Mouse (Mus musculus) left cerebral cortex, postnatal 14 days (tissue): ENCODE data around the gene Srp54b. TPM values are rescaled to one million over a fixed set of nuclear protein-coding genes. Genes with fewer than 3 reads are reported as not detected.
"Not testable (repeated sequence)": the region's sequence is repeated elsewhere in the genome, so short reads cannot be mapped to it uniquely, and the experiment has no call there.

Experiments used
- DNase-seq, 2 experiments: peaks; one replicate each; pipeline ENCODE4 v3.0.0; 2021 to 2022; ENCODE audit warnings: low spot score in 2 of 2, mixed read lengths in 1 of 2
- intact Hi-C: fragments of 180-260 bp; cut with DNase I; formaldehyde crosslinking; loops from one replicate; pipeline ENCODE4 v1.15.1; 2025
- long read RNA-seq, 2 experiments: library from polyadenylated mRNA; stranded (forward); transcript quantifications; one replicate each; pipeline ENCODE4 v2.0.0; 2021
- total RNA-seq, 2 experiments: library from RNA; stranded (reverse); gene quantifications; 2 replicates each; pipeline ENCODE4 v1.2.3; 2021

The Srp54b gene
- 10 to 100 TPM; 57.8 to 64.6 TPM for total RNA-seq
- long read RNA-seq, experiment 1, transcript Srp54b-201 (16 exons, 3,646 nt): major isoform, 143 of 145 reads
- long read RNA-seq, experiment 1, partial matches to known transcripts: 2 of 145 reads
- long read RNA-seq, experiment 1, other reads (novel, unspliced or antisense): 0 of 145 reads
- long read RNA-seq, experiment 2, transcript Srp54b-201 (16 exons, 3,646 nt): major isoform, 102 of 106 reads
- long read RNA-seq, experiment 2, partial matches to known transcripts: 2 of 106 reads
- long read RNA-seq, experiment 2, other reads (novel, unspliced or antisense): 2 of 106 reads

- intact Hi-C loops, DNase-seq: not testable (repeated sequence)
These were observed at the start of gene Srp54b for GRCm38 (mm10) chr12:55154559-55155448. Gene Srp54b, plus strand, starts transcription at chr12:55155104.

DNA sequence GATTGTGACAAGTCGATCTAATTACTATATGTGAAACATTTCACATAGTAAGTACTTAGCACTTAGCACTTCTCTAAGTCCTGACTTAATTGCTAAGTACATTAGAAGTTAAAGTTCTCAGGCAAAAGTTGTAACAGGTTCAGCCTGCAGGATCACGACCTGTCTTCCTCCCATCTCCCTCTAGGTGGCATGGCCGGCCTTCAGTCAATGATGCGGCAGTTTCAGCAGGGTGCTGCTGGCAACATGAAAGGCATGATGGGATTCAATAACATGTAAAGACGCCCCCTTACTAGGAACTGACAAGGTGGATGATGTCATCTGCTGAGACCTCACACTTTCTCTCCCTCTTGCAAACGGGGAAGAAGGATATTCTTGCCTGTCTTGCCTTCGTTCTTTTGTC, 42.3 kb upstream of the Srp54b start:
- DNase-seq, intact Hi-C loops: not testable (repeated sequence)

DNA sequence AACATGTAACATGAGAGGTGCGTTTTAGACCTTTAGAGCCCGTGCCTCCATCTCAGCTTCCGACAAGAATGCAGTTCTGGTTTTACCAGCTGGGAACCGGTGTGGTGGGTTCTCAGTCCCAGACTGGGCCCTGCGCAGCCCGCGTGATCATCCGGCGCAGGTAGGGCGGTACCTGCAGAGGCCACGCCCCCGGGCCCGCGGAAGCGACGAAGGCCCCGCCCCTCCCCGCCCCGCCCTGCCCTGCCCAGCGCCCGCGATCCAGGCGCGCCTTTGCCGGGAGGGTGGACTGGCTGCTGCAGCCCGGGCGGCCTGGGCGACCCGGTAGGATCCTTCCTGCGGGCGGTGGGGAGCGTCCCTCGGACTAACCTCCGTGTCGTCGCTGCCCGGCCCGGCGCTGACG, 30.7 kb upstream of the Srp54b start, which contains the start of gene Fam177a:
Gene Fam177a, plus strand, starts transcription at position 228 of the 400 bp plus-strand sequence.
- intact Hi-C loops, DNase-seq: not testable (repeated sequence)

- intact Hi-C loops, DNase-seq: not testable (repeated sequence)
These were observed 30.2 kb upstream of the Srp54b start for GRCm38 (mm10) chr12:55124731-55125130.

GRCm38 (mm10) chr12:55135540-55135939, 19.4 kb upstream of the Srp54b start:
- DNase-seq, intact Hi-C loops: not testable (repeated sequence)

- intact Hi-C loops: not testable (repeated sequence)
These were observed 17.0 kb upstream of the Srp54b start for GRCm38 (mm10) chr12:55137859-55138258.

DNA sequence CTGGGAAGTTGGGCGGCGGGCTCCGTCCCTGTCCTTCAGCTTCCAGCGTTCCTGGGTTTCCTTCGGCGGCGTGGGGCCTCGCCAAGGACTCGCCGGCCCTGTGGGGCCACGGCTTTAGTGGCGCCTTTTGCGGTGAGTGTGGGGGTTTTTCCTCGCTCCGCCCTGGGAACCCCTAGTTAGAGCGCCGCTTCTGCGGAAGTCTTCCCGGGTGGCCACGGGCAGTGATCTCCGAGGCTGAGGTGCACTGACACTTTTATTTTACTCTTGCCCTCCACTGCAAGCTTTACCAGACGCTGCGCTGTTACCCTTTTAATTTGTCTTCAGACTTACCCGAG, 512 bp downstream of the Srp54b start:
- DNase-seq: not testable (repeated sequence)

More at GRCm38 (mm10) chr12:55137859-55138258, 17.0 kb upstream of the Srp54b start:
- not testable (repeated sequence) for DNase-seq

GRCm38 (mm10) chr12:55167034-55167557, 12.2 kb downstream of the Srp54b start:
- intact Hi-C loops: not testable (repeated sequence)

More for the DNA sequence above, 512 bp downstream of the Srp54b start:
- intact Hi-C loops: not testable (repeated sequence)

GRCm38 (mm10) chr12:55187686-55188085, 32.8 kb downstream of the Srp54b start:
- DNase-seq, intact Hi-C loops: not testable (repeated sequence)

More at GRCm38 (mm10) chr12:55167034-55167557, 12.2 kb downstream of the Srp54b start:
- not testable (repeated sequence) for DNase-seq

DNA sequence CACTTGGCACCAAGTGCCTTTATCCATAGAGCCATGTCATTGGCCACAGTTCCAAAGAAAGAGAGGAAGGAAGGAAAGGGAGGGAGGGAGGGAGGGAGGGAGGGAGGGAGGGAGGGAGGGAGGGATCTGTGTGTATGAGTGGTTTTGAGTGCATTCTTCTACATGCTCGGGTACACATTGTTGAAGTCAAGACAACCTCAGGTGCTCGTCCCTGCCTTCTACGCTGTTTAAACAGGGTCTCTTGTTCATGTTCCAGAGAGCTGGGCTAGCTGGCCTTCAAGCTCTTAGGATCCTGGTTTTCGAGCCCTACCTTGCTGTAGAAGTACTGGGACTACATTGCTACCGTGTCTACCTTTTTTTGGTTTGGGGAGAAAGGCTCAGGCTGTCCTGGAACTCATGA, 34.2 kb downstream of the Srp54b start:
- DNase-seq, intact Hi-C loops: not testable (repeated sequence)

DNA sequence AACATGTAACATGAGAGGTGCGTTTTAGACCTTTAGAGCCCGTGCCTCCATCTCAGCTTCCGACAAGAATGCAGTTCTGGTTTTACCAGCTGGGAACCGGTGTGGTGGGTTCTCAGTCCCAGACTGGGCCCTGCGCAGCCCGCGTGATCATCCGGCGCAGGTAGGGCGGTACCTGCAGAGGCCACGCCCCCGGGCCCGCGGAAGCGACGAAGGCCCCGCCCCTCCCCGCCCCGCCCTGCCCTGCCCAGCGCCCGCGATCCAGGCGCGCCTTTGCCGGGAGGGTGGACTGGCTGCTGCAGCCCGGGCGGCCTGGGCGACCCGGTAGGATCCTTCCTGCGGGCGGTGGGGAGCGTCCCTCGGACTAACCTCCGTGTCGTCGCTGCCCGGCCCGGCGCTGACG, 44.4 kb downstream of the Srp54b start, which contains the start of gene 1700047I17Rik2:
Gene 1700047I17Rik2, plus strand, starts transcription at position 287 of the 400 bp plus-strand sequence.
- intact Hi-C loops, DNase-seq: not testable (repeated sequence)

DNA sequence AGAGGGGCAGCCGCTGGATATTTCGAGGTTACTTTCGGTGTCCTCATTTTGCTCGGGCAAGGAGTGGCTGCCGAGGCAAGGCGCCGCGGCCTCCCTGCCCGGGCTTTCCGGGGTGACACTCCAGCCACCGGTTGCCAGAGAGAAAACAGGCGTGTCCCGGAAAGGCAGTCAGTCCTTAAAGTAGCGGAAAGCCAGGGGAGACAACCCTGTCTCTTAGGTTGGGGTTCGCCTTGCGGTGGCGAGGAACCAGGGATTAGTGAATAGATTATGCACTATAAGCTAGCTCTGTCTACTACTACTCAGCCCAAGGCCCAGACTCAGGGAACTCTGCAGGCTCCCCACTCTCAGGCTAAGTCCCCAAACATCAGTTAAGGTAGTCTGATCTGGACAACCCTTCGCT, 44.9 kb downstream of the Srp54b start:
- DNase-seq, intact Hi-C loops: not testable (repeated sequence)

- DNase-seq, intact Hi-C loops: not testable (repeated sequence)
These were observed 58.0 kb downstream of the Srp54b start for GRCm38 (mm10) chr12:55212944-55213343.

DNA sequence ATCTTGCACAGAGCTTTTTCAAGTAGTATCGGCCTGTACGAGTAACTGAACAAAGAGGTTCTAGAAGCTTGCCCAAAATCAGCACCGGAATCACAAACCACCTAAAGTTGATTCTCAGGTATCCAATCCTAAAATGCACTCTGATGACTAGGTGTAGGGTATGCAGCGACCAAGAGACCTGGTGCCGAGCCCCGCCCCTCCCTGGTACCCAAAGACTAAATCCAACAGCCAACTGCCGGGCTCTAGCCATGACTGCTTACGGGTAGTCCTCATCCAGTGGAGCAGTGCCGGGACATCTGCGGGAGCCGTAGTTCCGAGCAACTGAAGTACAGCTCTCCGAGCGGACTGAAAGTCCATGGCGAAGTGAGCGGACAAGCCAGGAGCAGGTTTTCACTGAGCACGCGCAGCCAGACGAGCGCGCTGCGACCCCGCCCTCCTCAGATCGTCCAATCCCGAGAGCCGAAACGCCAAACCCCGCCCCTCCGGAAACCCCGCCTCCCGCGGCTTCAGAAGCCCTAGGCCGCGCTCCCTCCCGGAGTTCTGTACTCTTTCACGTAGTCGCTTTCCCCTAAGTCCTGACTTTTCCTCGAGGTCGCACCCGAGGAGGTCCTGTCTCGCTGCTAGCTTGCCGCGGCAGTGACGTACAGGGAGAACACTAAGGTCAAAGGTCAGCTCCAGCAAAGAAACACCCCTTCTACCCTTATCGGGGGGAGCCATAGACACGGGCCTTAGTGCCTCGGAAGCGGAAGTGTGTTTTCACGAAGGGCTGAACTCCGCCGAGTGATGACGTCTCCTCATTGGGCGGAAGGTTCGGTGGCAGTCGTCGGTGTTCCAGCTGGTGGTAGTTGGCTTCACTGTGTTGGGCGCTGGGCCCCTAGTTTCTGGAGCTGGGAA, 75.0 kb downstream of the Srp54b start, which contains the start of gene Srp54c:
Gene Srp54c, plus strand, starts transcription at position 543 of the 894 bp plus-strand sequence.
- DNase-seq, intact Hi-C loops: not testable (repeated sequence)

DNA sequence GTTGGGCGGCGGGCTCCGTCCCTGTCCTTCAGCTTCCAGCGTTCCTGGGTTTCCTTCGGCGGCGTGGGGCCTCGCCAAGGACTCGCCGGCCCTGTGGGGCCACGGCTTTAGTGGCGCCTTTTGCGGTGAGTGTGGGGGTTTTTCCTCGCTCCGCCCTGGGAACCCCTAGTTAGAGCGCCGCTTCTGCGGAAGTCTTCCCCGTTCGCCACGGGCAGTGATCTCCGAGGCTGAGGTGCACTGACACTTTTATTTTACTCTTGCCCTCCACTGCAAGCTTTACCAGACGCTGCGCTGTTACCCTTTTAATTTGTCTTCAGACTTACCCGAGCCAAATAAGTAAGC, 75.6 kb downstream of the Srp54b start:
- DNase-seq, intact Hi-C loops: not testable (repeated sequence)
